Mouse (Mus musculus) MEL (cell line): ENCODE results near the gene Flt3l. TPM values are rescaled to one million over a fixed set of nuclear protein-coding genes. Genes with fewer than 3 reads are reported as not detected.

Experiments used
- DNase-seq: peaks from one replicate; pipeline ENCODE4 v3.0.0; 2011; ENCODE audit warnings: low read depth, low spot score
- H3K27ac ChIP-seq: 2 replicates; pipeline ENCODE4 v1.5.1; 2012; ENCODE audit warnings: low read depth, mild to moderate bottlenecking, control low read depth, low read length, moderate library complexity; ENCODE audit not compliant: control insufficient read depth
- H3K27me3 ChIP-seq, 2 experiments: fragments of 150-350 bp in 1 of 2; sonication (generic) in 1 of 2; 2 replicates each; pipeline ENCODE4 v1.6.1; 2012; ENCODE audit warnings: low read length in 2 of 2, mild to moderate bottlenecking in 2 of 2, improper control_type of control experiment in 1 of 2, moderate library complexity in 1 of 2; ENCODE audit not compliant: insufficient read depth in 2 of 2, control insufficient read depth in 1 of 2
- H3K36me3 ChIP-seq, 2 experiments: 2 replicates each; pipeline ENCODE4 v1.6.1; 2012 to 2014; ENCODE audit warnings: low read length in 2 of 2, improper control_type of control experiment in 1 of 2, inconsistent platforms in 1 of 2, mild to moderate bottlenecking in 1 of 2; ENCODE audit not compliant: insufficient read depth in 2 of 2, control insufficient read depth in 1 of 2
- H3K4me1 ChIP-seq, 2 experiments: fragments of 150-350 bp in 1 of 2; sonication (generic) in 1 of 2; 2 replicates each; pipeline ENCODE4 v1.6.1; 2012; ENCODE audit warnings: low read length in 2 of 2, improper control_type of control experiment in 1 of 2, mild to moderate bottlenecking in 1 of 2; ENCODE audit not compliant: insufficient read depth in 2 of 2, control insufficient read depth in 1 of 2
- H3K4me3 ChIP-seq, 2 experiments: fragments of 150-350 bp in 1 of 2; sonication (generic) in 1 of 2; 2 replicates each; pipeline ENCODE4 v1.5.1; 2012; ENCODE audit warnings: low read depth in 2 of 2, low read length in 2 of 2, mild to moderate bottlenecking in 2 of 2, moderate library complexity in 2 of 2, control low read depth in 1 of 2, improper control_type of control experiment in 1 of 2; ENCODE audit not compliant: control insufficient read depth in 1 of 2, insufficient read depth in 1 of 2
- H3K79me2 ChIP-seq: 2 replicates; pipeline ENCODE4 v1.6.1; 2012; ENCODE audit warnings: mild to moderate bottlenecking, low read length, moderate library complexity; ENCODE audit not compliant: control insufficient read depth, poor library complexity, insufficient read depth
- H3K9ac ChIP-seq: 2 replicates; pipeline ENCODE4 v1.6.1; 2012; ENCODE audit warnings: low read depth, mild to moderate bottlenecking, control low read depth, low read length, moderate library complexity; ENCODE audit not compliant: control insufficient read depth, poor library complexity, severe bottlenecking
- H3K9me3 ChIP-seq: fragments of 150-350 bp; sonication (generic); replicated peaks from 2 replicates; pipeline ENCODE4 v1.6.1; 2012; ENCODE audit warnings: mild to moderate bottlenecking, low read length, improper control_type of control experiment, moderate library complexity; ENCODE audit not compliant: insufficient read depth
- BHLHE40 ChIP-seq: IDR thresholded peaks from 2 replicates; pipeline ENCODE4 v1.6.1; 2012; ENCODE audit warnings: low read depth, mild to moderate bottlenecking, inconsistent platforms, low read length, improper control_type of control experiment, borderline replicate concordance
- CHD1 ChIP-seq: IDR thresholded peaks from 2 replicates; pipeline ENCODE4 v1.6.1; 2012; ENCODE audit warnings: low read depth, mild to moderate bottlenecking, inconsistent platforms, low read length, improper control_type of control experiment
- CHD2 ChIP-seq: IDR thresholded peaks from 2 replicates; pipeline ENCODE4 v1.6.1; 2011; ENCODE audit warnings: low read length, improper control_type of control experiment
- CTCF ChIP-seq, 3 experiments: IDR thresholded peaks in 2 of 3; conservative IDR thresholded peaks in 1 of 3; 2 replicates each; pipeline ENCODE4 v1.5.1; 2011 to 2012; ENCODE audit warnings: low read length in 3 of 3, low read depth in 2 of 3, mild to moderate bottlenecking in 2 of 3, improper control_type of control experiment in 1 of 3, inconsistent platforms in 1 of 3, mixed read lengths in 1 of 3, moderate library complexity in 1 of 3; ENCODE audit not compliant: control insufficient read depth in 1 of 3, insufficient read depth in 1 of 3, poor library complexity in 1 of 3, severe bottlenecking in 1 of 3
- E2F4 ChIP-seq: IDR thresholded peaks from 2 replicates; pipeline ENCODE4 v1.6.1; 2011; ENCODE audit warnings: low read depth, low read length, improper control_type of control experiment, borderline replicate concordance
- ELF1 ChIP-seq: IDR thresholded peaks from 2 replicates; pipeline ENCODE4 v1.6.1; 2014; ENCODE audit warnings: low read depth, mild to moderate bottlenecking, inconsistent platforms, low read length, improper control_type of control experiment, moderate library complexity
- EP300 ChIP-seq, 2 experiments: IDR thresholded peaks; 2 replicates each; pipeline ENCODE4 v1.6.1; 2011; ENCODE audit warnings: improper control_type of control experiment in 2 of 2, low read length in 2 of 2, low read depth in 1 of 2, mild to moderate bottlenecking in 1 of 2
- ETS1 ChIP-seq: IDR thresholded peaks from 2 replicates; pipeline ENCODE4 v1.6.1; 2012; ENCODE audit warnings: low read depth, mild to moderate bottlenecking, inconsistent platforms, low read length, improper control_type of control experiment, moderate library complexity
- GABPA ChIP-seq: IDR thresholded peaks from 2 replicates; pipeline ENCODE4 v1.6.1; 2012; ENCODE audit warnings: low read depth, mild to moderate bottlenecking, inconsistent platforms, low read length, improper control_type of control experiment, moderate library complexity
- GATA1 ChIP-seq: IDR thresholded peaks from 2 replicates; pipeline ENCODE4 v1.6.1; 2011; ENCODE audit warnings: low read depth, low read length, improper control_type of control experiment
- HCFC1 ChIP-seq: IDR thresholded peaks from 2 replicates; pipeline ENCODE4 v1.6.1; 2012; ENCODE audit warnings: low read depth, mild to moderate bottlenecking, inconsistent platforms, low read length, improper control_type of control experiment, moderate library complexity
- JUND ChIP-seq: IDR thresholded peaks from 2 replicates; pipeline ENCODE4 v1.6.1; 2011; ENCODE audit warnings: low read depth, mild to moderate bottlenecking, improper control_type of control experiment, low read length
- KAT2A ChIP-seq: conservative IDR thresholded peaks from 2 replicates; pipeline ENCODE4 v1.6.1; 2012; ENCODE audit warnings: low read depth, low read length, improper control_type of control experiment, inconsistent platforms
- MAX ChIP-seq: IDR thresholded peaks from 2 replicates; pipeline ENCODE4 v1.6.1; 2011; ENCODE audit warnings: low read length, improper control_type of control experiment
- MAZ ChIP-seq: IDR thresholded peaks from 2 replicates; pipeline ENCODE4 v1.6.1; 2012; ENCODE audit warnings: low read depth, mild to moderate bottlenecking, inconsistent platforms, low read length, improper control_type of control experiment
- MEF2A ChIP-seq: IDR thresholded peaks from 2 replicates; pipeline ENCODE4 v1.6.1; 2014; ENCODE audit warnings: low read depth, mild to moderate bottlenecking, inconsistent platforms, low read length, improper control_type of control experiment; ENCODE audit not compliant: poor library complexity, insufficient replicate concordance, severe bottlenecking; ENCODE audit errors: extremely low read depth
- MXI1 ChIP-seq: IDR thresholded peaks from 2 replicates; pipeline ENCODE4 v1.6.1; 2011; ENCODE audit warnings: mild to moderate bottlenecking, low read depth, low read length, improper control_type of control experiment
- MYB ChIP-seq: IDR thresholded peaks from 2 replicates; pipeline ENCODE4 v1.6.1; 2011; ENCODE audit warnings: mild to moderate bottlenecking, low read depth, low read length, improper control_type of control experiment
- MYC ChIP-seq: IDR thresholded peaks from 2 replicates; pipeline ENCODE4 v1.6.1; 2011; ENCODE audit warnings: low read depth, mild to moderate bottlenecking, low read length, improper control_type of control experiment, moderate library complexity
- NELFE ChIP-seq: IDR thresholded peaks from 2 replicates; pipeline ENCODE4 v1.6.1; 2011; ENCODE audit warnings: low read depth, low read length, improper control_type of control experiment
- NRF1 ChIP-seq: IDR thresholded peaks from 2 replicates; pipeline ENCODE4 v1.6.1; 2014; ENCODE audit warnings: low read depth, mild to moderate bottlenecking, inconsistent platforms, low read length, improper control_type of control experiment, moderate library complexity; ENCODE audit not compliant: poor library complexity, insufficient read depth, severe bottlenecking
- POLR2A ChIP-seq, 2 experiments: IDR thresholded peaks; 2 replicates each; pipeline ENCODE4 v1.6.1; 2011 to 2012; ENCODE audit warnings: low read length in 2 of 2, mild to moderate bottlenecking in 2 of 2, control low read depth in 1 of 2, improper control_type of control experiment in 1 of 2, low read depth in 1 of 2, moderate library complexity in 1 of 2; ENCODE audit not compliant: control insufficient read depth in 1 of 2, insufficient read depth in 1 of 2, poor library complexity in 1 of 2
- POLR2AphosphoS2 ChIP-seq: IDR thresholded peaks from 2 replicates; pipeline ENCODE4 v1.6.1; 2011; ENCODE audit warnings: low read length, improper control_type of control experiment
- POLR2AphosphoS5 ChIP-seq: IDR thresholded peaks from 2 replicates; pipeline ENCODE4 v1.6.1; 2012; ENCODE audit warnings: low read depth, borderline replicate concordance, mild to moderate bottlenecking, inconsistent platforms, low read length, moderate library complexity, mixed read lengths
- RAD21 ChIP-seq: IDR thresholded peaks from 2 replicates; pipeline ENCODE4 v1.6.1; 2011; ENCODE audit warnings: mild to moderate bottlenecking, low read depth, low read length, improper control_type of control experiment
- RCOR1 ChIP-seq: IDR thresholded peaks from 2 replicates; pipeline ENCODE4 v1.6.1; 2012; ENCODE audit warnings: low read depth, mild to moderate bottlenecking, inconsistent platforms, low read length, improper control_type of control experiment
- SIN3A ChIP-seq: IDR thresholded peaks from 2 replicates; pipeline ENCODE4 v1.6.1; 2012; ENCODE audit warnings: low read length, improper control_type of control experiment, inconsistent platforms
- SMC3 ChIP-seq: IDR thresholded peaks from 2 replicates; pipeline ENCODE4 v1.6.1; 2011; ENCODE audit warnings: low read depth, low read length, improper control_type of control experiment
- TAL1 ChIP-seq: IDR thresholded peaks from 2 replicates; pipeline ENCODE4 v1.6.1; 2012; ENCODE audit warnings: mild to moderate bottlenecking, inconsistent platforms, low read length, moderate library complexity, mixed read lengths
- TBP ChIP-seq: IDR thresholded peaks from 2 replicates; pipeline ENCODE4 v1.8.0; 2011; ENCODE audit warnings: low read depth, low read length, improper control_type of control experiment
- TCF12 ChIP-seq: IDR thresholded peaks from 2 replicates; pipeline ENCODE4 v1.6.1; 2014; ENCODE audit warnings: low read depth, mild to moderate bottlenecking, inconsistent platforms, low read length, improper control_type of control experiment, moderate library complexity
- UBTF ChIP-seq: IDR thresholded peaks from 2 replicates; pipeline ENCODE4 v1.6.1; 2012; ENCODE audit warnings: low read depth, mild to moderate bottlenecking, inconsistent platforms, low read length, improper control_type of control experiment, moderate library complexity, borderline replicate concordance; ENCODE audit not compliant: insufficient read depth
- USF1 ChIP-seq: IDR thresholded peaks from 2 replicates; pipeline ENCODE4 v1.6.1; 2014; ENCODE audit warnings: low read depth, mild to moderate bottlenecking, inconsistent platforms, low read length, improper control_type of control experiment, moderate library complexity
- USF2 ChIP-seq, 2 experiments: IDR thresholded peaks; 2 replicates each; pipeline ENCODE4 v1.6.1; 2011 to 2012; ENCODE audit warnings: improper control_type of control experiment in 2 of 2, low read length in 2 of 2, borderline replicate concordance in 1 of 2, inconsistent platforms in 1 of 2, low read depth in 1 of 2, mild to moderate bottlenecking in 1 of 2; ENCODE audit not compliant: insufficient read depth in 1 of 2
- ZC3H11A ChIP-seq: IDR thresholded peaks from 2 replicates; pipeline ENCODE4 v1.6.1; 2012; ENCODE audit warnings: low read depth, mild to moderate bottlenecking, inconsistent platforms, low read length, improper control_type of control experiment
- ZKSCAN1 ChIP-seq: IDR thresholded peaks from 2 replicates; pipeline ENCODE4 v1.6.1; 2012; ENCODE audit warnings: low read depth, mild to moderate bottlenecking, inconsistent platforms, low read length, improper control_type of control experiment, moderate library complexity
- ZMIZ1 ChIP-seq: IDR thresholded peaks from 2 replicates; pipeline ENCODE4 v1.6.1; 2012; ENCODE audit warnings: low read depth, mild to moderate bottlenecking, inconsistent platforms, low read length, improper control_type of control experiment, moderate library complexity
- ZNF384 ChIP-seq: IDR thresholded peaks from 2 replicates; pipeline ENCODE4 v1.6.1; 2012; ENCODE audit warnings: low read depth, mild to moderate bottlenecking, inconsistent platforms, low read length, improper control_type of control experiment
- polyA plus RNA-seq, 2 experiments: library from polyadenylated mRNA; stranded (reverse) in 1 of 2; unstranded in 1 of 2; fragments of >175 nt in 1 of 2; fragments of >200 nt in 1 of 2; gene quantifications; 2 replicates each; pipeline versions ENCODE4 v1.2.1 to v1.2.4; 2012; ENCODE audit warnings: low replicate concordance in 2 of 2, low read depth in 1 of 2; ENCODE audit not compliant: insufficient read length in 2 of 2, insufficient read depth in 1 of 2, missing spikeins in 1 of 2
- total RNA-seq: library from RNA; depleted of rRNA; stranded (reverse); fragments of 300-350 nt; gene quantifications from 2 replicates; pipeline ENCODE4 v1.2.3, GENCODE M21; 2012

Flt3l gene
- total and polyA plus RNA-seq, 3 experiments: 13.0 to 35.4 TPM; not detected in 1

DNA sequence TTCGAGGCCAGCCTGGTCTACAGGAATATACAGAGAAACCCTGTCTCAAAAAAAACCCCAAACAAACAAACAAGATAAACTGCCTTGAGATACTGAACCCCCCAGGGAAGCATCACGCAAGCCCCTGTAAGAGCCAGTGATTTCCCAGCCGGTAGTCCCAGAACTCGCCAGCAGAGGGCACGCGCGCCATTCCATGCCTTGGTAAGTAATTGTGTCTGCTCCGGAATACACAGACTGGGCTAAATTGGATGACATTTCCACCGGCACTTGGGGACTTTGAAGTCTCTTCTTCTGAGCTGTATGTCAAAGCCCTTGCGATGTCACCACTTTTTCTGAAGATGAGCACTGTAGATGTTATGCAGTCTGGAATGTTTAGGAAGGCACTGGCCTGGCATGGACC is 56.4 kb downstream of the Flt3l start:
- no peaks in the 10 kb centered on the region for H3K79me2 ChIP-seq
- peaks cover 0 to 4% of the 10 kb centered on the region in 2 experiments; a peak in 1 of 4 replicates for H3K4me1 ChIP-seq
- H3K9ac ChIP-seq: no peak overlapping the region
- H3K4me3 ChIP-seq: no peak overlapping the region
- no peaks in the 10 kb centered on the region for H3K9me3 ChIP-seq
- H3K27ac ChIP-seq: no peak overlapping the region
- DNase-seq: peak; percentile 90
- H3K36me3 ChIP-seq: peaks cover 0 to 2% of the 10 kb centered on the region in 2 experiments; a peak in 1 of 4 replicates
- no peaks in the 10 kb centered on the region for H3K27me3 ChIP-seq
- TF ChIP-seq ZNF384: no peak
- peak; percentile 79 for TF ChIP-seq POLR2AphosphoS2
- TF ChIP-seq EP300 (IDR thresholded peaks at IDR 0.05; ENCODE audit: low read depth in 1 of 2, low read length in 2 of 2): peak in 1 of 2 experiments; percentile 17; a peak in 1 of 4 replicates
- no peak for TF ChIP-seq MAX
- no peak for TF ChIP-seq E2F4
- no peak for TF ChIP-seq BHLHE40
- TF ChIP-seq SMC3: peak; percentile 88
- TF ChIP-seq POLR2A (IDR thresholded peaks at IDR 0.05; ENCODE audit: control insufficient read depth in 1 of 2, insufficient read depth in 1 of 2, low read depth in 1 of 2, low read length in 2 of 2, poor library complexity in 1 of 2): no peak
- TF ChIP-seq ZMIZ1: no peak
- no peak for TF ChIP-seq CHD2
- no peak for TF ChIP-seq MEF2A
- no peak for TF ChIP-seq POLR2AphosphoS5
- TF ChIP-seq ELF1: no peak
- TF ChIP-seq NELFE: no peak
- TF ChIP-seq MXI1: 0 out of 2 replicates have a peak, but pooled peaks have one; percentile 10
- no peak for TF ChIP-seq USF1
- TF ChIP-seq TBP: no peak
- TF ChIP-seq ETS1: 0 out of 2 replicates have a peak, but pooled peaks have one; percentile 22
- peak; percentile 89 for TF ChIP-seq RAD21
- no peak for TF ChIP-seq CHD1
- no peak for TF ChIP-seq MYB
- peak; percentile 78 for TF ChIP-seq SIN3A
- peak; percentile 89 to 94 (median 93) for TF ChIP-seq CTCF (IDR thresholded peaks at IDR 0.05 in 2 of 3, conservative IDR thresholded peaks at IDR 0.05 in 1 of 3; ENCODE audit: control insufficient read depth in 1 of 3, insufficient read depth in 1 of 3, low read depth in 2 of 3, low read length in 3 of 3, poor library complexity in 1 of 3, severe bottlenecking in 1 of 3)
- TF ChIP-seq USF2 (IDR thresholded peaks at IDR 0.05; ENCODE audit: borderline replicate concordance in 1 of 2, insufficient read depth in 1 of 2, low read depth in 1 of 2, low read length in 2 of 2): no peak
- no peak for TF ChIP-seq TCF12
- no peak for TF ChIP-seq NRF1
- TF ChIP-seq UBTF: no peak
- peak; percentile 45; the same call in 1 of the 2 replicates for TF ChIP-seq HCFC1
- TF ChIP-seq GABPA: no peak
- TF ChIP-seq RCOR1: no peak
- no peak for TF ChIP-seq KAT2A
- TF ChIP-seq GATA1: no peak
- TF ChIP-seq MYC: no peak
- TF ChIP-seq ZKSCAN1: no peak
- TF ChIP-seq JUND: no peak
- TF ChIP-seq TAL1: no peak
- TF ChIP-seq MAZ: no peak
- TF ChIP-seq ZC3H11A: peak; percentile 80
